Comparison of ENCODE assay signal across 8 mouse cellular contexts in the genomic region with DNA sequence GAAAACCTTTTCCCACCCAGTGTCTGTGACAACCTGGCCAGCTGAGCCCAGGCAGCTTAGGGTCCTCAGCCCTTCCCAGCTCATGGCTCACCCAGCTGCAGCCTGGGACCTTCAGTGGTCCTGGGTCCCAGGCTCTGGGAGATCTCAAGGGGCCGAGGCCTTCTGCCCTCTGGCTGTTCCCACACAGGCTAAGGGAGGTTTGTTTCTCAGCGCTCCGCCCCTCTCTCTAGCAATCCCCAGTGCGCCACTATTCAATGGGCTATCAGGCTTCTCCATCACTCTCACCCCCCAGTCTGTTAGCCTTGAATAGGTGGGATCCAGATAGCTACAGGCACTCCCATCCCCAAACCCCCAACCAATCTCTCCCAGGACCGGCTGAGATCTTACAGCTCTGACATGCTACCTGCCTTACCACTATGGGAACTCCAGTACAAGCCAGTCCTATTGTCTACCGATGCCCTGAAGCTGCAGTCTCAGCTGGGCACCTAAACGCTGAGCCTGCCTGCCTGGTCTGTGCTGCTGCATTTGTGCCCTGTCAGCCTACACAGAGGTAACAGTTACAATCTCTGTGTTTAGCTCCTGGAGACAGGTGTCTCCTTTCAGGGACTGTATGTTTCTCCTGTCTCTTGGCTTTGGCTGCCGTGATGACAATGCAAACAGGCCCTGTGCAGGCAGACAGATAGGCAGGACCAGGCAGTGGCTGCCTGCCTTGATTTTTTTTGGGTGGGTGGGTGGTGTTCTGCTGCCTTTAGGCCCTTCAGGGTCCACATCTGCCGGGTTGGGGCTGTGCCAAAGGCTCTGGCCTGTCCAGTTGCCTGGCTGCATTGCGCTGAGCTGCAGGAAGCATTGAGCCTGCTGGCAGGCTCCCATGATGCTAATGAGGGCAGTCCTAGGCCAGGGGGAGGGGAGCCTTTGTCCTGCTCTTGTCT. TPM values are rescaled to one million over a fixed set of nuclear protein-coding genes. Genes with fewer than 3 reads are reported as not detected.
DNase-seq lines count a peak whose midpoint lies in the region; ATAC-seq and TF ChIP-seq lines count a peak whose summit lies in the region.

No protein-coding gene starts in this region.

- peaks cover 4% of the 10 kb centered on the region; the same call in 1 of the 2 replicates for H3K27me3 ChIP-seq in heart, embryonic 11.5 days (ENCODE audit: control insufficient read depth, insufficient read depth, low read length)
- no peaks in the 10 kb centered on the region for H3K27me3 ChIP-seq in kidney, postnatal 0 days (ENCODE audit: insufficient read depth, low read length)
- H3K27me3 ChIP-seq in neural tube, embryonic 12.5 days (replicated peaks): peaks cover 4% of the 10 kb centered on the region; the same call in 1 of the 2 replicates

- no peak overlapping the region for H3K4me3 ChIP-seq in heart, embryonic 11.5 days (ENCODE audit: low read depth, low read length)
- no peak overlapping the region for H3K4me3 ChIP-seq in kidney, postnatal 0 days (replicated peaks; ENCODE audit: low read depth, low read length)
- no peak overlapping the region for H3K4me3 ChIP-seq in neural tube, embryonic 12.5 days

- peaks cover 16% of the 10 kb centered on the region for H3K4me1 ChIP-seq in heart, embryonic 11.5 days (ENCODE audit: control insufficient read depth, insufficient read depth, low read length)
- no peaks in the 10 kb centered on the region for H3K4me1 ChIP-seq in kidney, postnatal 0 days (replicated peaks; ENCODE audit: insufficient read depth, low read length)
- peaks cover 21% of the 10 kb centered on the region for H3K4me1 ChIP-seq in neural tube, embryonic 12.5 days

- H3K4me2 ChIP-seq in heart, embryonic 11.5 days: no peak overlapping the region
- H3K4me2 ChIP-seq in kidney, postnatal 0 days (ENCODE audit: low read length): no peak overlapping the region
- H3K4me2 ChIP-seq in neural tube, embryonic 12.5 days (replicated peaks): peak overlapping the region; percentile 10

- H3K9ac ChIP-seq in heart, embryonic 11.5 days (ENCODE audit: low read depth, low read length): no peak overlapping the region
- H3K9ac ChIP-seq in kidney, postnatal 0 days (ENCODE audit: low read depth, low read length): no peak overlapping the region
- H3K9ac ChIP-seq in neural tube, embryonic 12.5 days: 0 out of 2 replicates have a peak overlapping the region, but pooled peaks have one; percentile 26

- no peak for TF ChIP-seq CTCF in kidney, postnatal 0 days (IDR thresholded peaks at IDR 0.05; ENCODE audit: low read depth)

- peak; percentile 55; the same call in 1 of the 2 replicates for ATAC-seq in heart, embryonic 11.5 days (replicated peaks; ENCODE audit: insufficient number of reproducible peaks, low FRiP score, low TSS enrichment)
- peak; percentile 64 for ATAC-seq in kidney, postnatal 0 days (replicated peaks; ENCODE audit: low FRiP score, low read depth)
- ATAC-seq in neural tube, embryonic 12.5 days (ENCODE audit: low FRiP score, low read depth): peak; percentile 90
- ATAC-seq in megakaryocyte progenitor cell, adult 5-6 weeks (replicated peaks; ENCODE audit: poor library complexity): no peak

- H3K9me3 ChIP-seq in heart, embryonic 11.5 days (replicated peaks; ENCODE audit: control insufficient read depth, low read length): no peaks in the 10 kb centered on the region
- H3K9me3 ChIP-seq in kidney, postnatal 0 days (replicated peaks; ENCODE audit: low read length): no peaks in the 10 kb centered on the region
- no peaks in the 10 kb centered on the region for H3K9me3 ChIP-seq in neural tube, embryonic 12.5 days

- WGBS in heart, embryonic 11.5 days (ENCODE audit: insufficient replicate concordance): 27% methylated on average over 10 of the region's 10 CpGs
- WGBS in kidney, postnatal 0 days: 33% methylated on average over 10 of the region's 10 CpGs
- WGBS in neural tube, embryonic 12.5 days: 12% methylated on average over 10 of the region's 10 CpGs

- DNase-seq in right cerebral cortex, postnatal 14 days: peak; percentile 52
- DNase-seq in right cerebral cortex, adult 18-20 months: no peak
- no peak for DNase-seq in kidney, postnatal 0 days (ENCODE audit: low spot score)
- no peak for DNase-seq in ovary, postnatal 36 days (ENCODE audit: low spot score)
- DNase-seq in adipocyte (ENCODE audit: low spot score): no peak

- H3K27ac ChIP-seq in heart, embryonic 11.5 days (ENCODE audit: low read depth, low read length): no peak overlapping the region
- H3K27ac ChIP-seq in kidney, postnatal 0 days: 0 out of 2 replicates have a peak overlapping the region, but pooled peaks have one; percentile 25
- 0 out of 2 replicates have a peak overlapping the region, but pooled peaks have one; percentile 2 for H3K27ac ChIP-seq in neural tube, embryonic 12.5 days

- no peaks in the 10 kb centered on the region for H3K36me3 ChIP-seq in heart, embryonic 11.5 days (ENCODE audit: control insufficient read depth, insufficient read depth, low read length)
- H3K36me3 ChIP-seq in kidney, postnatal 0 days (ENCODE audit: insufficient read depth, low read length): no peaks in the 10 kb centered on the region
- H3K36me3 ChIP-seq in neural tube, embryonic 12.5 days: no peaks in the 10 kb centered on the region

RNA-seq across cellular contexts. Expression of gene Pdzk1ip1, which starts 9.4 kb away (rescaled TPM):
- polyA plus RNA-seq in heart, embryonic 11.5 days (2014; fragmentation: Nextera tagmentation; extraction: Ambion mirVana): 57.3 and 66.1 TPM in 2 replicates
- 681 and 685 TPM in 2 replicates for polyA plus RNA-seq in kidney, postnatal 0 days (2015; fragmentation: Nextera tagmentation; extraction: Ambion mirVana)
- polyA plus RNA-seq in neural tube, embryonic 12.5 days (2016; fragmentation: Nextera tagmentation; extraction: Ambion mirVana): 8.0 and 9.5 TPM in 2 replicates
- total RNA-seq in megakaryocyte progenitor cell, adult 5-6 weeks (2015): 5.2 and 11.2 TPM in 2 replicates
- 2.0 and 5.2 TPM in 2 replicates for total RNA-seq in megakaryocyte progenitor cell, adult 5-6 weeks (2017)

RNA-seq across cellular contexts. Expression of gene Tal1, which starts 22.9 kb away (rescaled TPM):
- 10.1 and 14.1 TPM in 2 replicates for polyA plus RNA-seq in heart, embryonic 11.5 days (2014; fragmentation: Nextera tagmentation; extraction: Ambion mirVana)
- polyA plus RNA-seq in kidney, postnatal 0 days (2015; fragmentation: Nextera tagmentation; extraction: Ambion mirVana): 1.0 and 1.1 TPM in 2 replicates
- polyA plus RNA-seq in neural tube, embryonic 12.5 days (2016; fragmentation: Nextera tagmentation; extraction: Ambion mirVana): 3.0 and 3.3 TPM in 2 replicates
- 17.3 and 22.6 TPM in 2 replicates for total RNA-seq in megakaryocyte progenitor cell, adult 5-6 weeks (2015)
- total RNA-seq in megakaryocyte progenitor cell, adult 5-6 weeks (2017): 9.2 and 16.3 TPM in 2 replicates

RNA-seq across cellular contexts. Expression of gene Cyp4x1, which starts 54.9 kb away (rescaled TPM):
- 0.10 and 0.21 TPM in 2 replicates for polyA plus RNA-seq in heart, embryonic 11.5 days (2014; fragmentation: Nextera tagmentation; extraction: Ambion mirVana)
- polyA plus RNA-seq in kidney, postnatal 0 days (2015; fragmentation: Nextera tagmentation; extraction: Ambion mirVana): 0.20 and 0.21 TPM in 2 replicates
- 2.3 and 3.2 TPM in 2 replicates for polyA plus RNA-seq in neural tube, embryonic 12.5 days (2016; fragmentation: Nextera tagmentation; extraction: Ambion mirVana)
- total RNA-seq in megakaryocyte progenitor cell, adult 5-6 weeks (2015): not detected in 2 replicates
- total RNA-seq in megakaryocyte progenitor cell, adult 5-6 weeks (2017): not detected in 2 replicates

Comparison
In these comparisons a context has a peak if more than half of its experiments do, and no peak if none do; other contexts are left out.
1. RNA of gene Pdzk1ip1, which starts 9.4 kb away (polyA plus RNA-seq): 681 to 685 TPM in kidney, postnatal 0 days; 57.3 to 66.1 TPM in heart, embryonic 11.5 days and 8.0 to 9.5 TPM in neural tube, embryonic 12.5 days; every median in the first group is over 10 times any median in the second.